Mouse (Mus musculus) intestine, embryonic 16.5 days (tissue): ENCODE measurements around the gene Sox18. TPM values are rescaled to one million over a fixed set of nuclear protein-coding genes. Genes with fewer than 3 reads are reported as not detected.

Experiments
- ATAC-seq: fragments of 200-750 bp; cut with Nextera tagmentation; 2 replicates; pipeline ENCODE4 v1.8.0; 2017; ENCODE audit warnings: moderate TSS enrichment, moderate library complexity
- H3K27ac ChIP-seq: fragments of 300-500 bp; sonication (generic); 2 replicates; pipeline ENCODE4 v1.5.1; 2014; ENCODE audit warnings: mild to moderate bottlenecking, low read length
- H3K27me3 ChIP-seq: fragments of 300-500 bp; sonication (generic); replicated peaks from 2 replicates; pipeline ENCODE4 v1.6.1; 2014; ENCODE audit warnings: low read length, control low read depth, mixed read lengths; ENCODE audit not compliant: control insufficient read depth, insufficient read depth
- H3K36me3 ChIP-seq: fragments of 300-500 bp; sonication (generic); 2 replicates; pipeline ENCODE4 v1.6.1; 2014; ENCODE audit warnings: low read length, control low read depth; ENCODE audit not compliant: control insufficient read depth, insufficient read depth
- H3K4me1 ChIP-seq: fragments of 300-500 bp; sonication (generic); 2 replicates; pipeline ENCODE4 v1.6.1; 2014; ENCODE audit warnings: low read length, control low read depth, mixed read lengths; ENCODE audit not compliant: control insufficient read depth, insufficient read depth
- H3K4me2 ChIP-seq: fragments of 300-500 bp; sonication (generic); 2 replicates; pipeline ENCODE4 v1.6.1; 2014; ENCODE audit warnings: low read depth, low read length, control low read depth
- H3K4me3 ChIP-seq: fragments of 300-500 bp; sonication (generic); 2 replicates; pipeline ENCODE4 v1.5.1; 2014; ENCODE audit warnings: mild to moderate bottlenecking, low read length
- H3K9ac ChIP-seq: fragments of 300-500 bp; sonication (generic); 2 replicates; pipeline ENCODE4 v1.6.1; 2014; ENCODE audit warnings: low read depth, low read length
- H3K9me3 ChIP-seq: fragments of 300-500 bp; sonication (generic); 2 replicates; pipeline ENCODE4 v1.6.1; 2016; ENCODE audit warnings: low read length, control low read depth; ENCODE audit not compliant: control insufficient read depth
- WGBS: fragments of 180-500 bp; shearing (Covaris S2); extraction: QIAGEN DNeasy Blood & Tissue Kit; methylation state at CpG from one replicate; pipeline ENCODE4 v1.1.7; 2014; 5-methylcytosine and 5-hydroxymethylcytosine counted together
- polyA plus RNA-seq: library from polyadenylated mRNA; unstranded; fragments of >200 nt; fragmentation: Nextera tagmentation; extraction: Ambion mirVana; gene quantifications from 2 replicates; pipeline ENCODE4 v1.2.1, GENCODE M21; 2015

Gene Sox18
- polyA plus RNA-seq, 1 experiment from 2014 or later = 30.1 TPM

- 4% methylated on average over 14 of the region's 14 CpGs for whole genome bisulfite sequencing
- H3K9me3 ChIP-seq = no peaks in the 10 kb centered on the region
- peak overlapping the region; percentile 24; the same call in 1 of the 2 replicates for H3K4me2 ChIP-seq
- peaks cover 16% of the 10 kb centered on the region for H3K4me1 ChIP-seq
- peaks cover 48% of the 10 kb centered on the region for H3K27me3 ChIP-seq
- no peaks in the 10 kb centered on the region for H3K36me3 ChIP-seq
- H3K27ac ChIP-seq = 0 out of 2 replicates have a peak overlapping the region, but pooled peaks have one; percentile 18
- peak overlapping the region; percentile 4; the same call in 1 of the 2 replicates for H3K4me3 ChIP-seq
- no peak overlapping the region for H3K9ac ChIP-seq
- no peak for ATAC-seq
These were observed 4.0 kb upstream of the Sox18 start for GRCm38 (mm10) chr2:181675454-181675853.

- Histone ChIP-seq H3K4me1 (peaks cover 20% of the 10 kb centered on the region), H3K4me2 (no peak overlapping the region), H3K27me3 (peaks cover 53% of the 10 kb centered on the region), H3K9me3 (no peaks in the 10 kb centered on the region), H3K4me3 (no peak overlapping the region), H3K36me3 (no peaks in the 10 kb centered on the region), H3K27ac (no peak overlapping the region), H3K9ac (no peak overlapping the region)
- WGBS = 78% methylated on average over 4 of the region's 4 CpGs
- no peak for ATAC-seq
These were observed 3.5 kb upstream of the Sox18 start for GRCm38 (mm10) chr2:181674934-181675333.

- WGBS = 53% methylated on average over 1 of the region's 1 CpGs
- no peak overlapping the region for H3K9ac ChIP-seq
- no peak overlapping the region for H3K27ac ChIP-seq
- no peak overlapping the region for H3K4me2 ChIP-seq
- H3K36me3 ChIP-seq = no peaks in the 10 kb centered on the region
- H3K4me1 ChIP-seq = peaks cover 20% of the 10 kb centered on the region
- no peaks in the 10 kb centered on the region for H3K9me3 ChIP-seq
- no peak overlapping the region for H3K4me3 ChIP-seq
- ATAC-seq = no peak
- H3K27me3 ChIP-seq = peaks cover 68% of the 10 kb centered on the region
These were observed 2.1 kb upstream of the Sox18 start for GRCm38 (mm10) chr2:181673501-181673900.

- no peaks in the 10 kb centered on the region for H3K36me3 ChIP-seq
- ATAC-seq = no peak
- H3K9ac ChIP-seq = no peak overlapping the region
- peaks cover 20% of the 10 kb centered on the region for H3K4me1 ChIP-seq
- no peak overlapping the region for H3K4me3 ChIP-seq
- no peak overlapping the region for H3K4me2 ChIP-seq
- H3K27ac ChIP-seq = no peak overlapping the region
- peaks cover 73% of the 10 kb centered on the region for H3K27me3 ChIP-seq
- WGBS = 30% methylated on average over 7 of the region's 7 CpGs
- no peaks in the 10 kb centered on the region for H3K9me3 ChIP-seq
These were observed 544 bp upstream of the Sox18 start for GRCm38 (mm10) chr2:181671984-181672383.

GRCm38 (mm10) chr2:181670913-181671311 is 528 bp downstream of the Sox18 start:
- peaks cover 68% of the 10 kb centered on the region for H3K27me3 ChIP-seq
- H3K4me3 ChIP-seq = peak overlapping the region; percentile 49
- ATAC-seq = no peak
- under 1% methylated on average over 41 of the region's 41 CpGs for WGBS
- peaks cover 20% of the 10 kb centered on the region for H3K4me1 ChIP-seq
- peak overlapping the region; percentile 60 for H3K4me2 ChIP-seq
- H3K36me3 ChIP-seq = no peaks in the 10 kb centered on the region
- peak overlapping the region; percentile 58 for H3K9ac ChIP-seq
- no peaks in the 10 kb centered on the region for H3K9me3 ChIP-seq
- no peak overlapping the region for H3K27ac ChIP-seq

- peaks cover 16% of the 10 kb centered on the region for H3K4me1 ChIP-seq
- peaks cover 67% of the 10 kb centered on the region for H3K27me3 ChIP-seq
- H3K4me3 ChIP-seq = peak overlapping the region; percentile 49
- WGBS = 5% methylated on average over 55 of the region's 56 CpGs
- peak overlapping the region; percentile 60 for H3K4me2 ChIP-seq
- peak; percentile 41; the same call in 1 of the 2 replicates for ATAC-seq
- no peaks in the 10 kb centered on the region for H3K9me3 ChIP-seq
- H3K36me3 ChIP-seq = no peaks in the 10 kb centered on the region
- no peak overlapping the region for H3K27ac ChIP-seq
- H3K9ac ChIP-seq = peak overlapping the region; percentile 58
These were observed 1.0 kb downstream of the Sox18 start for GRCm38 (mm10) chr2:181670285-181670912.

- peaks cover 4% of the 10 kb centered on the region; the same call in 1 of the 2 replicates for H3K4me1 ChIP-seq
- no peak overlapping the region for H3K4me3 ChIP-seq
- H3K4me2 ChIP-seq = no peak overlapping the region
- no peaks in the 10 kb centered on the region for H3K36me3 ChIP-seq
- H3K27ac ChIP-seq = 0 out of 2 replicates have a peak overlapping the region, but pooled peaks have one; percentile 48
- peaks cover 19% of the 10 kb centered on the region for H3K27me3 ChIP-seq
- no peak overlapping the region for H3K9ac ChIP-seq
- H3K9me3 ChIP-seq = no peaks in the 10 kb centered on the region
- ATAC-seq = peak; percentile 16
- 30% methylated on average over 4 of the region's 4 CpGs for WGBS
These were observed 8.2 kb downstream of the Sox18 start for GRCm38 (mm10) chr2:181663298-181663630.

GRCm38 (mm10) chr2:181662620-181663297 is 8.7 kb downstream of the Sox18 start:
- Histone ChIP-seq H3K4me2 (no peak overlapping the region), H3K4me1 (peaks cover 4% of the 10 kb centered on the region; the same call in 1 of the 2 replicates), H3K36me3 (no peaks in the 10 kb centered on the region), H3K9me3 (no peaks in the 10 kb centered on the region), H3K27me3 (peaks cover 17% of the 10 kb centered on the region), H3K27ac (peak overlapping the region; percentile 48; the same call in 1 of the 2 replicates), H3K4me3 (no peak overlapping the region), H3K9ac (no peak overlapping the region)
- WGBS = 86% methylated on average over 3 of the region's 3 CpGs
- ATAC-seq = peak; percentile 31

GRCm38 (mm10) chr2:181659609-181660055 is 11.8 kb downstream of the Sox18 start:
- 15% methylated on average over 9 of the region's 9 CpGs for WGBS
- Histone ChIP-seq H3K9me3 (no peaks in the 10 kb centered on the region), H3K27me3 (peaks cover 19% of the 10 kb centered on the region), H3K9ac (no peak overlapping the region), H3K4me3 (no peak overlapping the region), H3K27ac (no peak overlapping the region), H3K4me1 (peaks cover 7% of the 10 kb centered on the region), H3K36me3 (peaks cover 18% of the 10 kb centered on the region), H3K4me2 (no peak overlapping the region)
- peak; percentile 83 for ATAC-seq
